Mouse (Mus musculus) brain, embryonic 14.5 days (tissue): Measurements from ENCODE around the gene Tgtp2. TPM values are rescaled to one million over a fixed set of nuclear protein-coding genes. Genes with fewer than 3 reads are reported as not detected.
"Not testable (repeated sequence)": the region's sequence is repeated elsewhere in the genome, so short reads cannot be mapped to it uniquely, and the experiment has no call there.

ENCODE experiments used
- DNase-seq: peaks from one replicate; pipeline ENCODE4 v3.0.0-alpha.2; 2011; ENCODE audit warnings: low read depth
- CTCF ChIP-seq: fragments of 200-500 bp; IDR thresholded peaks from 2 replicates; pipeline ENCODE4 v1.5.1; 2012; ENCODE audit warnings: inconsistent platforms, mild to moderate bottlenecking, moderate library complexity, borderline replicate concordance; ENCODE audit not compliant: insufficient read depth, insufficient read length; ENCODE audit errors: extremely low read depth
- POLR2A ChIP-seq: fragments of 200-500 bp; IDR thresholded peaks from 2 replicates; pipeline ENCODE4 v1.6.1; 2012; ENCODE audit warnings: mild to moderate bottlenecking, inconsistent platforms, borderline replicate concordance; ENCODE audit not compliant: poor library complexity, insufficient read depth, insufficient read length, severe bottlenecking; ENCODE audit errors: extremely low read depth
- polyA plus RNA-seq: library from polyadenylated mRNA; depleted of rRNA; stranded (reverse); fragments of >200 nt; gene quantifications from 2 replicates; pipeline ENCODE4 v1.2.3, GENCODE M21; 2012

The Tgtp2 gene
- polyA plus RNA-seq, 1 experiment: 0.11 TPM

DNA sequence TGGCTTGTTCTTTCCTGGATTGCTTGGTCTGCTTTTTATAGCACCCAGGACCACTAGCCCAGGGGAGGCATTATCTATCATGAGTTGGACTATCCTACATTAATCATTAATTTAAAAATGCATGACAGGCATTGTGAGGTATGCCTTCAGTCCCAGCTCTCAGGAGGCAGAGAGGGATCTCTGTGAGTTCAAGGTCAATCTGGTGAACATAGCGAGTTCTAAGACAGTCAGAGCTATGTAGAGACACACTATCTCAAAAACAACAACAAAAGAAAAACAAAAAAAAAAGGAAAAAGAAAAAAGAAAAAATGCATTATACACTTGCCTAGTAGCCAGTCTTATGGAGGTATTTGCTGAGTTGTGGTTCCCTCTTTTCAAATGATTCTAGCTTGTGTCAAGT lies 20.4 kb upstream of the Tgtp2 start:
- no peak for TF ChIP-seq CTCF
- no peak for TF ChIP-seq POLR2A

DNA sequence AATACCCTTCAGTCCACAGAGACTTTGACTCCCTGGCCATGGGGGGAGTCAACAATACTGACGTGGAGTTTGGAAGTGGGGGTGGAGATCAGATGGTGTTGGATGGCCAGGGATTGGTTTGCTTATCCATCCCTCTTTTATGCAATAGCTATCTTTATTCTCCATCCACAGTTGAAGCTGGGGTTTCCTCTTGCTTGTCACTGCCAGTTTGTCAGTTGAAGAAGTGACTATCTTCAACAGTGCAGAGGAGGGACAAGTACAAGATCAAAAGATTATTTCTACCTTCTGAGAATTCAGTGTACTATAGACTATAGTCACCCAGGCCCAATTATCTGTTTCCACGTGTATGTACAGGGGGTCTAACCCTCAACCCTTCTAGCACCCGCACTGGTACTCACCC lies 19.8 kb upstream of the Tgtp2 start:
- TF ChIP-seq CTCF: no peak
- no peak for TF ChIP-seq POLR2A
- no peak for DNase-seq

More for the DNA sequence above, 20.4 kb upstream of the Tgtp2 start:
- DNase-seq: no peak

DNA sequence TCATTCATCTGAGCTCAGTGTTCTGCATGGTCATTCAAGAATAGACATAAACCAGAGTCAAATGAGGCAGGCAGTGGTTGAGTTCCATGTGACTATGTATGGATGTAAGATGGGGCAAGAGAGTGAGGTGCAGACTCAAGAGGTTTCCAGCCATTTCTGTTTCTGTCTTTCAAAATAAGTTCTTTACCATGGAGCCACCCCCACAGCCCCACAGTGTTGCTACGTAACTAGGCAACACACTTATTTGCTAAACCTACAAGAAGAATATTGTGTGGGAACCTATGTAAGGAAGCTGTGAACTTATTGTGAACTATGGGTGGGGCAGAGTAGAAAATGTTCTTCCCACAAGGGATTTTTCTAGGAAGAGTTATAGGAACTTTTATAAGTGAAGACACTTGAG lies 19.1 kb upstream of the Tgtp2 start:
- TF ChIP-seq CTCF: no peak
- no peak for TF ChIP-seq POLR2A
- DNase-seq: no peak

DNA sequence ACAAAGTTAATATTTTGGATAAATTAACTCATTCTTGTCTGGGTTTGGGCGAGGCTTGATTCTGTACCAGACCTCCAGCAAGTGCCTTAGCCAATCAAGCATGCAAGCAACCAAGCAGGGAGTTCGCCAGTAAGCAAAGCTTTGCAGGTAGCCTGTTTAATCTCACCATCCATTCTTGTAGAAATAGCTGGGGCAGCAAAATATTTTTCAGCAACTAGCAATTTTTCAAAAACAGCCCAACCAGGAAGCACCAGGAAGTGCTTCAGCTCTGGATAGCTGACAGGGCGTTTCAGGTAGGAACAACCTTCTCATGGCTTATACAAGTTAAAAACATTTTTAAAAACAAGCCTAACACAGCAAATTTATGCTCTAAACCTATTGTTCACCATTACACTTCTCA lies 17.9 kb upstream of the Tgtp2 start:
- TF ChIP-seq CTCF (no peak), POLR2A (no peak)

DNA sequence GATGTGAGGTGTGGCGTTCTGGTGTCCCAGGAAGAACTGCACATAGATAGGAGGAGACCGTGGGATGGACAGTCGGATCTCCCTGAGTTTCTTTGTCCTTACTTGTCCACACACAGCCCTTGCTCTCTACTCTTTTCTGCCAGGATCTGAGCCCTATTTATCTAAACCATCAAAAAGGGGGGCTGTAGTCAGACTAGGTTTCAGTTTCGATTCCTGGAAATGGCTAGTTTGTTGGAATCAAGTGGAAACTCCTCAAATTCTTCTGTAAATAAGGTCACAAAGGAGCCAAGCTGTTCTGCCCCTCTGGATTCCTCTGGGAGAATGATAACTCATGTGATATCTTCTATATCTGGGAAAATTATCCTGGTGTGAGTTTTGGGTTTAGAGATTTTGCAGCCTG lies 17.4 kb upstream of the Tgtp2 start:
- TF ChIP-seq CTCF (no peak), POLR2A (no peak)
- DNase-seq: no peak

More for the DNA sequence above, 17.9 kb upstream of the Tgtp2 start:
- no peak for DNase-seq

DNA sequence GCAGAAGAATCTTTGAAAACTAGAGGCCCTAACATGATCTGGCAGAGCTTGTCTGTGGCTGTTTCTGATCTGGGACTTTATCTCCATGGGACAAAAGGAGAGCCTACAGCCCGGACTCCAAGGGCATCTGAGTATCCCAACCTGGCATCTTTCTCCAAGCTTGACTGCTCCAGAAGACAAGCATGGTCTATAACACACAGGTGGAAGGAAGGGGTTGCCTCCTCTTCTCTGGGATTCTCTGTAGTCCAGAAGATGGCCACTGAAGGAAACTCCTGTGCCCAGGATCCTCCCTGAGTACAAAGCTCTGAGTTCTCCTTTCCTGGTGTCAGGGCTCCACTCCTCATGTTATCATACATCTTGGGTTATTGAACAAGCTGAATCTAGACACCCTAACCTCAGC lies 16.6 kb upstream of the Tgtp2 start:
- TF ChIP-seq CTCF (no peak), POLR2A (no peak)
- DNase-seq: no peak

DNA sequence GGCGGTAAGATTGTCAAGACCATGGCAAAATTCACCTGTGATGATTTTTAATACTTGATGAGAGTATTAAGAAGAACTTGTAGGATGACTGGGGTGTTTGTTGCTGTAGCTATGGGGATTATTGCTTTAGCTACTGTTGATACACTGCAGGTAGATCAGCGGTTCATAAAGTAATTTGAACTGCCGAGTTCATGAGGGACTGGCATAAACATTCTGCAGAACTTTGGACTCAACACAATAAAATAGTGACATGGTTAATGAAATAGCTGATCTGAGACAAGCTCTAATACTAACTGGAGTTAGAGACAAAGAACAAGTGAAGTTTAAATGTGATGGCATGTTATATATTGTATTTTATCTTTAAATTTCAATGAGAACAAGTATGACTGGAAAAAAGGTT lies 14.7 kb upstream of the Tgtp2 start:
- no peak for TF ChIP-seq POLR2A
- no peak for TF ChIP-seq CTCF
- DNase-seq: no peak

DNA sequence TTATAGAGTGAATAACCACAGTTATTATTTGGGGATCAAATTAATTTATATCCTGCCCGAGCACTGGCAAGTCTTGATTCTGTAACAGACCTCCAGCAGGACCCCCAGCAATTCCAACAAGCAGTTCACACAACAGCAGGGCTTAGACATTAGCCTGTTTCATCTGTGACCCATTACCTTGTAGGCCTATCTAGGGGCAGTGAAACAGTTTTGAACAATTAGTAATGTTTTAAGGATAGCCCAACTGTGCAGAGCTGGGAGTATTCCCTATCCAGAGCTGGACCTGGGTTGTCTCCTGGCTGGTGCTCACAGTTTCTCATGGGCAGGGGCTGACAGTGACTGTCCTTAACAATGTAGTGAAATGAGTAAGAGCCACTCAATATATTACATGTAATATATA lies 13.0 kb upstream of the Tgtp2 start:
- DNase-seq: no peak
- no peak for TF ChIP-seq CTCF
- no peak for TF ChIP-seq POLR2A

DNA sequence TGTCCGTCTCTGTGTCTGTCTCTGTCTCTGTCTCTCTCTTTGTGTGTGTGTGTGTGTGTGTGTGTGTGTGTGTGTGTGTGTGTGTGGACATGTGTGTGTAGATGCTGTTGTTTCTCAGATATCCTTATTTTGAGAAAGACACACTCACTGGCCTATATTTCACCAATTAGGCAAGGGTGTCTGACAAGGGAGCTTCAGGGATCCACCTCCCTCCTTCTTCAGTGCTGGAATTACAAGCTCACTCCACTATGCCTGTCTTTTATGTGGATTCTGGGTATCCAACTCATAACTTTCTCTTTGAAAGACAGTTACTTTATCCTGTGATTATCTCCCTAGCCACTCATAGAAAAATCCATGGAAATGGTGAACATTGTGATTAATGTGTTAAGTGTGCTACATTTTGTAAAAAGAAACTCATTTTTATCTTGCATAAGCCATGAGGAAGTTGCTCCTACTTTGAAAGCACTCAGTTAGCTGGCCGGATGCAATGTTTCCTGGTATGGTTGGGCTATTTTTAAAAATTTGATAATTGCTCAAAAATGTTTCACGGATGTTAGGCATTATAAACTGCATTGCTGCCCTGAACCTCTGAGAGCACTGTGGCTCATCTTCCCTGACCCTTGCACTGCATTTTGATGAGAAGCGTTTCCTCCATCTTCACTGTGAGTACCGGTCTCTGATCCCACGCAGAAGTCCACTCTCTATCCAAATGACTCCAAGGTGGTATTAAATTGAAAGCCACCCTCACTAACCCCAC lies 12.2 kb upstream of the Tgtp2 start, which contains the start of gene Ifi47:
TSS of gene Ifi47 (plus strand) at position 587 of the 757 bp plus-strand sequence.
- not testable (repeated sequence) for DNase-seq

DNA sequence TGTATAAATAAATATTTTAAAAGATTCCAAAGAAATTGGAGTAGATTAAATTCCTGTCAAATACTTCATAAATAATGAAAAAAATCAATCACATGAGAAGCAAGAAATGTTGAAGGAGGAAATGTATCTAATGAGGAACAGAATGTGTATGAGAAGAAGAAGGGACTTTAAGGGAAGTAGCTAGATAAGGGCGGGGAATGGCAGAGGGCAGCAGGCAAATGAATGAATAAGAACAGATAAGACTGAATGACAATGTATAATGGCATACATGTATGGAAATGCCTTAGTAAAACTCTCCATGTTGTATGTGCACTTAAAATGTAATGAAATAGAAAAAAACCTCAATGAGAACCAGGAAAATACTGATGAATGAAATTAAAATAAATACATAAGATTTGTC lies 4.4 kb upstream of the Tgtp2 start:
- DNase-seq: no peak
- no peak for TF ChIP-seq CTCF
- no peak for TF ChIP-seq POLR2A

DNA sequence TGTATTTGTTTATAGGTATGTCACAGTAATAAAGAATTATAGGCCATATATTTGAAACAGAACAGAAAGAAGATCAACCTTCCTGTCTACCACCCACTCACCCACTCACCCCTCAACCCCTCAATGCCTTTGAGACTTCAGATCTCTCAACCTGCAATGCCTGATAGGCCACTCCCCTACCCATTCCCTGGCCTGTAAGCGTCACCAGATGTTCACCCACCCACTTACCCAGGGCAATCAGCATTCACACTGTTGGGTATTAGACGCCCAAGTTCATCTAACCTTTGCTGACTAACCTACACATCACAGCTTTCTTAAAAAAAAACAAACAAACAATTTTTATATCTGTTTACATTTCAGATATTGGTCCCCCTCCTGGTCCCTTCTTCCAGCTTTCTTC lies 2.1 kb downstream of the Tgtp2 start:
- DNase-seq: not testable (repeated sequence)

DNA sequence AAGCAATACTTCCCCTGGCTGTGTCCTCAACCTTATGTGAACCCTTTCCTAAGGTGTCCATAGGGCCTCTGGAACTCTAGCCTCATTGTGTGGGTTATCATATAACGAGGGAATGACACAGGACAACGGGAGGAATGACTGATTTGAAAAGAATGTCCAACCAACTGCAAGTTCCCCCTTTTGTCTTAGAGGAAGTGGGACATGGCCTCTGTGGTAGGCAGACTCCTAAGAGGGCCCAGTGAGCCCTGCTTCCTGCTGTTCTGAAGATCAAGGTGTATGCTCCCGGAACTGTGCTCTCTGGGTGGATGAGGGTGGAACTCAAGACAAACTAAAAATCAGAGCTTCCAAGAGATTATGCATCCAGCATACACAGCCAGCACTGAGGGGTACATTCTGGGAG lies 3.9 kb downstream of the Tgtp2 start:
- DNase-seq: not testable (repeated sequence)

DNA sequence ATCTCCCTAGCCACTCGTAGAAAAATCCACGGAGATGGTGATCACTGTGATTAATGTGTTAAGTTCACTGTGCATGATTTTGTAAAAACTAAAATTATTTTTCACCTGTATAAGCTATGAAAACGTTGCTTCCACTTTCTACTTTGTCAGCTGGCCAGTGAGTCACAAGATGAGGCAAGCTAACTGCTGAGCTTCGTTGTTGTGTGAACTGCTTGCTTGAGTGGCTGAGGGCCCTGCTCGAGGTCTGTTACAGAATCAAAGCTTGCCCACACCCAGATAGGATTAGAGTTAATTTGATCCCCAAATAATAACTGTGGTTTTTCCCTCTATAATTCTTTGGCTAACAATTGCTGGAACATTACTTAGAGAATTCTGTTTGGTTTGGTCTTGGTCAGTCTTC lies 12.1 kb downstream of the Tgtp2 start:
- DNase-seq: not testable (repeated sequence)

DNA sequence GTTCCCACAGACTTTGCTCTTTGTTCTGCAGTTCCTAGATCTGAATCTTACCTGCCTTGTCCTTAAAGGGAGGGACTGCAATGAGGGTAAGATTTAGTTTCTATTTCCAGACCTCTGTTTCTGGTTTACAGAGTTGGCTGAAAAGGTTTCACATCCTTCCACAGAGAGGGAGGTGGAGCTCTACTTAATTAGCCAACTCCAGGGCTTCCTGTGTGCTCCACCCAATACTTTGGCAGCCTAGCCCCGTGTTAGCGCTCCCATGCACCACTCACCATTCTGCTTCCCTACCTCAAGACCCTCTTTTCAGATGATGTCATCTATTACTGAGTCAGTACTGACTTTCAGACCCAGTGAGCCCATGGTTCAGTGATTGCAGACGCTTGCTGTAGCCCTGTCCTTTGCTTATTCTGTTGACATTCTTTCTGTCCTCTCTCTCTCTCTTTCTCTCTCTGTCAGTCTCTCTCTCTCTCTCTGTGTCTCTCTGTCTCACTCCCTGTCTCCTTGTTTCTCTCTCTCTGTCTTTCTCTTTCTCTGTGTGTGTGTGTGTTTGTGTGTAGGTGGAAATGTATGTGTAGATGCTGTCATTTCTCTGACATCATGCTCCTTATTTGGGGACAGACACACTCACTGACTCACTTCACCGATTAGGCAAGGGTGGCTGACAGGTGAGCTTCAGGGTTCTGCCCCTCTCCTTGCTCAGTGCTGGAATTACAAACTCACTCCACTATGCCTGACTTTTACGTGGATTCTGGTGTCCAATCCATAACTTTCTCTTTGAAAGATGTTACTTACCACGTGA lies 12.7 kb downstream of the Tgtp2 start, which contains the start of gene 9930111J21Rik2:
TSS of gene 9930111J21Rik2 (minus strand) at position 150 of the 799 bp plus-strand sequence.
- not testable (repeated sequence) for DNase-seq

DNA sequence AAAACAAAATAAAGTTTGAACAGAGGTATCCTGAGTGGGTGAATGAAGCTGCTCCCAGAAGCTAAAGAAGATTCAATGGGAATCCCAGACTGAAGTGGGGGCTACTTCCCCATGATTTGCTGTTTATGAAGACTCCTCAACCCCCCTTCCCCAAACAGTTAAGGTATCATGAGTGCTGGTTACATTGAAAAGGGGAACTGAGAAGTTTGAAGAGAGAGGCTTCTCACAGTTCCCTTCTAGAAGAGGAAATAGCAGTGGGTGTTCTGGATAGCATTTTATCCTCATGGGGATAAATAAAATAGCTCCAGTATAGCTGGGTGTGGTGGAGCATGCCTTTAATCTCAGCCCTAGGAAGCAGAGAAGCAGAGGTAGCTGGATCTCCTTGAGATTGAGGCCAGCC lies 13.9 kb downstream of the Tgtp2 start:
- DNase-seq: not testable (repeated sequence)

DNA sequence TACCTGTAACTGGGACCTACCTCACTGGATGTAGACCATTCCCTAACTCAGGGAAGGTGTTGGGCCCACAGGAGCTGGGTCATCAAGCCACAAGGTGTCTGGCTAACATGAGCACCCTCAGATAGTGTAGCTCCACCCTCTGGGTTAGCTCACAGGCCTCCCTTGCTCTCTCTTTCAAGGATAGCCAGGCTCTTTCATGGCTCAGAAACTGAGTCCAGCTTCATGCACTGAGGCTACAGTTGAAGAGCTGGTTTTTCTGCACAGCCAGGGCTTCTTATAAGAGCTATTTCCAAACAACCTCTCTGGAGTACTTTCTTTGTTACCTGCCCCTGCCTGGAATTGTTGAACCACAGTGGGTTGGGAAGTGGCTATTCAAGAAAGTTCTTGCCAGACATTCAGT lies 51.9 kb downstream of the Tgtp2 start:
- DNase-seq: not testable (repeated sequence)
